Mouse (Mus musculus) lung, embryonic 15.5 days (tissue): ENCODE results near the gene Crybb3. TPM values are rescaled to one million over a fixed set of nuclear protein-coding genes. Genes with fewer than 3 reads are reported as not detected.

ENCODE experiments used
- ATAC-seq: fragments of 200-750 bp; cut with Nextera tagmentation; 2 replicates; pipeline ENCODE4 v1.8.0; 2017; ENCODE audit warnings: moderate number of reproducible peaks, borderline replicate concordance; ENCODE audit not compliant: low FRiP score, low TSS enrichment; ENCODE audit errors: extremely low read depth
- H3K27ac ChIP-seq: fragments of 300-500 bp; sonication (generic); 2 replicates; pipeline ENCODE4 v1.5.1; 2015; ENCODE audit warnings: moderate library complexity, mild to moderate bottlenecking, inconsistent platforms
- H3K27me3 ChIP-seq: fragments of 300-500 bp; sonication (generic); 2 replicates; pipeline ENCODE4 v1.6.1; 2015; ENCODE audit warnings: inconsistent platforms
- H3K36me3 ChIP-seq: fragments of 300-500 bp; sonication (generic); 2 replicates; pipeline ENCODE4 v1.6.1; 2015; ENCODE audit warnings: inconsistent platforms
- H3K4me1 ChIP-seq: fragments of 300-500 bp; sonication (generic); 2 replicates; pipeline ENCODE4 v1.6.1; 2015; ENCODE audit warnings: inconsistent platforms
- H3K4me2 ChIP-seq: fragments of 300-500 bp; sonication (generic); 2 replicates; pipeline ENCODE4 v1.6.1; 2015; ENCODE audit warnings: inconsistent platforms, mild to moderate bottlenecking, moderate library complexity
- H3K4me3 ChIP-seq: fragments of 300-500 bp; sonication (generic); 2 replicates; pipeline ENCODE4 v1.5.1; 2015; ENCODE audit warnings: mild to moderate bottlenecking, inconsistent platforms
- H3K9ac ChIP-seq: fragments of 300-500 bp; sonication (generic); 2 replicates; pipeline ENCODE4 v1.6.1; 2015; ENCODE audit warnings: inconsistent platforms
- H3K9me3 ChIP-seq: fragments of 300-500 bp; sonication (generic); 2 replicates; pipeline ENCODE4 v1.6.1; 2016; ENCODE audit warnings: inconsistent platforms
- WGBS: fragments of 180-500 bp; shearing (Covaris S2); methylation state at CpG from one replicate; pipeline ENCODE4 v1.1.7; 2015; 5-methylcytosine and 5-hydroxymethylcytosine counted together
- polyA plus RNA-seq: library from polyadenylated mRNA; unstranded; fragments of >200 nt; fragmentation: Nextera tagmentation; extraction: Ambion mirVana; gene quantifications from 2 replicates; pipeline ENCODE4 v1.2.1, GENCODE M21; 2015

The Crybb3 gene
- polyA plus RNA-seq, 1 experiment from 2014 or later: 0.57 TPM

DNA sequence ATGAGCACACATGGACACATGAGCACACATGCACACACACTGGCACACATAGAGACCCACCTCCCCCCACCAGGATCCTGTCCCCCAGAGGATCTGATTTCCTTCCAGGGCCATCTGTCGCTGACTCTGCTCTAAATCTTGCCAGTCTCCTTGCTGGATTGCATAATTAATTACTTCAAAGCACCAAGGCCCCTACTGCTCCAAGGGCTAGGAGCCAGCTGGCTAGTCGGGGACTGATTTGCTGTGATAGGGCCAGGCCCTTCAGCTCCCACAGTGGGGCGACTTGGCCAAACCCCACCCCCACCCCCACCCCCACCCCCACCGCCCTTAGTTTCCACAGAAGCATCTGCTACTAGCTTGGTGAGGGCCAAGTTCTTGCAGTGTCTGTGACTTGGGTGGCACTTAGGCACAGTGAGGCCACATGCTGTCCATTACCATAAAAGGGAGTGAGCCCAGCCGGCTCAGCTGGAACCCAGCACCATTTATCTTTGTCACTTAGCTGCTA is 39.8 kb downstream of the Crybb3 start:
- ATAC-seq: peak; percentile 89
- Histone ChIP-seq H3K9me3 (no peaks in the 10 kb centered on the region), H3K9ac (no peak overlapping the region), H3K4me2 (no peak overlapping the region), H3K27me3 (no peaks in the 10 kb centered on the region), H3K4me1 (peaks cover 29% of the 10 kb centered on the region), H3K27ac (peak overlapping the region; percentile 68), H3K4me3 (no peak overlapping the region), H3K36me3 (no peaks in the 10 kb centered on the region)
- 19% methylated on average over 5 of the region's 5 CpGs for WGBS

DNA sequence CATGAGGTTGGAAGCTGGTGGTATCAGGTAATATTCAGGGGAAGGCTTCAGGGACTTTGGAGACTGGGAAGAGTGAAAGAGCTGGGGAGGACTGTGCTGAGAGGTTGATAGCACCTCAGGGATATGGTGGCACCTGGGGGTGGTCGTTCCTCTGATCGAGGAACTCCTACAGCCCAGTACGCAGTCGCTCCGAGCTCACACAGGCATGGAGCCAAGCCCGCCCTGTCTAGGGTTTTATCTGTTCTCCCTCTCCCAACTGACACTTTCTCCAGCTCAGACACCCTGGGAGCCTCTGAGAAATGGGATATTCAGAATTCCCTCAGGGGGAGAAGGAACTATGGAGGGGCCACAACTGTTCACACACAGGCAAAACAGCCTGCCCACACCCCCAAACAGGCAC is 40.6 kb downstream of the Crybb3 start:
- H3K4me3 ChIP-seq: no peak overlapping the region
- H3K4me2 ChIP-seq: no peak overlapping the region
- 54% methylated on average over 6 of the region's 6 CpGs for WGBS
- H3K9ac ChIP-seq: no peak overlapping the region
- H3K36me3 ChIP-seq: no peaks in the 10 kb centered on the region
- H3K27ac ChIP-seq: peak overlapping the region; percentile 68
- H3K4me1 ChIP-seq: peaks cover 37% of the 10 kb centered on the region
- peak; percentile 24; the same call in 1 of the 2 replicates for ATAC-seq
- no peaks in the 10 kb centered on the region for H3K9me3 ChIP-seq
- H3K27me3 ChIP-seq: no peaks in the 10 kb centered on the region

GRCm38 (mm10) chr5:113038601-113039000 is 42.8 kb downstream of the Crybb3 start:
- no peak overlapping the region for H3K4me3 ChIP-seq
- no peaks in the 10 kb centered on the region for H3K36me3 ChIP-seq
- H3K27ac ChIP-seq: no peak overlapping the region
- no peaks in the 10 kb centered on the region for H3K9me3 ChIP-seq
- H3K4me1 ChIP-seq: peaks cover 51% of the 10 kb centered on the region
- ATAC-seq: no peak
- 86% methylated on average over 6 of the region's 6 CpGs for WGBS
- H3K9ac ChIP-seq: no peak overlapping the region
- no peaks in the 10 kb centered on the region for H3K27me3 ChIP-seq
- no peak overlapping the region for H3K4me2 ChIP-seq

DNA sequence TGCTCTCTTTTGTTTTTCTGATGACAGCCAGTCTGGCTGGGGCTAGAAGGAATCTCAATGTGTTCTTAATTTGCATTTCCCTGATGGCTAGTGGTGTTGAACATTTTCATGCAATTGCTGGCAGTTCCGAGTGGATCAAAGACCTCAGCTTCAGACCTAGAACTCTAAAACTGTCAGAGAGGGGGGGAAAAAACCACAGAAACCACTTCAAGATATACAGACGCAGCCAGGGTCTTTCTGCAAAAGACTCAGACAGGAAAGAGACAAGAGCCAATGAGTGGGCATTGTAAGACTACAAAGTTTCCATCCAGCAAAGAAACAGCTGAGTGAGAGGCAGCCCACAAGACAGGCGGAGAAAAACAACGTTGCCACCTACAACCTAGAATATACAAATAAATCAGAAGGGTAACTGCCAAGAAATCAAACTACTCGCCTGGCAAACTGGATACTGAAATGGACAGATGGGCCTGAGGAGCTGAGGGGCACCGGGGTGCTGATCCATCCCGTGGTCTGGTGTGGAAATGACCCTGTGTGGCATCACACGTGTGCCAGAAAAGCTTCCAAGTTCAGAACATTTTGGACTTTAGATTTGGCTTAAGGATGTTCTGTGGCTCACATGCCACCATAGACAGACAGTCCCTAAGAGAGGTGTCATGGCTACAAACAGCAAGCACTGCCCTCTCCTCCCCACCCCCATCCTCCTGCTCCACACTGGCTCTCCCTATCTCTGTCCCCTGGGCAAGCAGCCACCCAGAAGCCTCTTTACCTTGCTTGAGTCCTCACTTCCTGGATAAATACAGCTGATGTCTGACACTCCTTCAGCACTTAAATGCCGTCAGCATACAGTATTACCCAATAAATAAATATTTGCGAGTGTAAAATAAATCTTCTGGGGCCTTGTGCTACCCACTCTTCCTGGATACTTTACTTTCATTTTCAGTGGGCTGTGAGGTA is 46.0 kb downstream of the Crybb3 start:
- Histone ChIP-seq H3K36me3 (no peaks in the 10 kb centered on the region), H3K9me3 (no peaks in the 10 kb centered on the region), H3K4me3 (no peak overlapping the region), H3K4me1 (peaks cover 38% of the 10 kb centered on the region), H3K27me3 (no peaks in the 10 kb centered on the region), H3K27ac (peak overlapping the region; percentile 60), H3K9ac (no peak overlapping the region), H3K4me2 (peak overlapping the region; percentile 6; the same call in 1 of the 2 replicates)
- 32% methylated on average over 10 of the region's 10 CpGs for WGBS
- ATAC-seq: peak; percentile 69; the same call in 1 of the 2 replicates

DNA sequence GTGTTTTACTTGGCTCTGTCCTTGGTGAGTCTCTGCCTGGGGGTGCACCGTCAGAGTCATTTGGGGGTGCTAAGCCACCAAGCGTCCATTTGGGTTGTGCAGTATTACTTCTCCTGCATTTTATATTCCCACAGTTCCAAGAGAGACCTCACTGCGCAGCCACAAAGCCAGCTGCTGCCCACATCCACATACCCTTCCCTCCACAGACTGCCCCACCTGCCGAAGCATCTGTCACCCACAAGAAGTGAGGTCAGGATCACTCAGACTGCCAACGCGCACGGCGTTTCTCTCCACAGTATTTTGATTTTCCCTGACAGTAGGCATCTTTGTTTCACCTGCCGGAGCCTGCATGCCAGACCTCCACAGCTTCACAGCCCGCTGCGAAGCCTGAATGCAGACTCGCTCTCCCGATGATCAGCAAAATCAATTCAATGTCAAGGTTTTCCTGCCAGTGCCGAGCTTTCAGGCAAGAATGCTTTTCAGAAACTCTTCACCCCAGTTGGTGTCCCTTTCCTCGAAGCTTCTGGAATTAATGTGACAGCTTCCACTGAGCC is 50.1 kb downstream of the Crybb3 start:
- H3K27ac ChIP-seq: no peak overlapping the region
- H3K27me3 ChIP-seq: no peaks in the 10 kb centered on the region
- H3K36me3 ChIP-seq: no peaks in the 10 kb centered on the region
- H3K9ac ChIP-seq: no peak overlapping the region
- peaks cover 30% of the 10 kb centered on the region for H3K4me1 ChIP-seq
- no peaks in the 10 kb centered on the region for H3K9me3 ChIP-seq
- ATAC-seq: no peak
- no peak overlapping the region for H3K4me3 ChIP-seq
- 66% methylated on average over 15 of the region's 15 CpGs for WGBS
- no peak overlapping the region for H3K4me2 ChIP-seq

- Histone ChIP-seq H3K36me3 (no peaks in the 10 kb centered on the region), H3K9ac (no peak overlapping the region), H3K27me3 (no peaks in the 10 kb centered on the region), H3K4me2 (no peak overlapping the region), H3K4me1 (peaks cover 24% of the 10 kb centered on the region), H3K9me3 (no peaks in the 10 kb centered on the region), H3K27ac (no peak overlapping the region; the same call in 1 of the 2 replicates), H3K4me3 (no peak overlapping the region)
- 49% methylated on average over 3 of the region's 3 CpGs for WGBS
- no peak for ATAC-seq
Observed at GRCm38 (mm10) chr5:113030082-113030481, 51.3 kb downstream of the Crybb3 start.

DNA sequence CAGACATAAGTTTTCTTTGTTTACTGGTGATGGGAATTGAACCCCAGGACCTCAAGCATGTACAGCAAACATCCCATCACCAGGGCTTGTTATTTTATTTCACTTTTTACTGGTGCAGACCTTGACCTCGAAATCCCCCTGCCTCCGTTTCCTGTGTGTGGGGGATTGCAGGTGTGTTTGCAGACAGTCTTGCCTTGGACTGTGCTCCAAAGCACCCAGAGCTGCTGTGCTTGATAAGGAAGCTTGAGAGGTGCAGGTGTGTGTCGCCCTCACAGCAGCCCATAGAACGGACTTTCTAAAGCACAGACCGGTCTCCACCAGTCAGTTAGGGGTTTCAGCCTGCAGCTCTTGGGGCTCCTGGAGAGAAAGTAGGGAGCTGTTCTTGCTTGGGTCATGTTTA is 54.7 kb downstream of the Crybb3 start:
- H3K4me3 ChIP-seq: no peak overlapping the region
- H3K27me3 ChIP-seq: no peaks in the 10 kb centered on the region
- no peak for ATAC-seq
- H3K4me1 ChIP-seq: peaks cover 23% of the 10 kb centered on the region
- WGBS: 51% methylated on average over 5 of the region's 5 CpGs
- no peak overlapping the region for H3K4me2 ChIP-seq
- no peak overlapping the region for H3K9ac ChIP-seq
- H3K9me3 ChIP-seq: no peaks in the 10 kb centered on the region
- H3K36me3 ChIP-seq: no peaks in the 10 kb centered on the region
- H3K27ac ChIP-seq: no peak overlapping the region

Other genes with a start within 250 kb of the Crybb3 start
- gene Myo18b, start 185.2 kb downstream of the Crybb3 start, polyA plus RNA-seq: 0.83 and 1.3 TPM in 2 replicates
- 13.7 and 20.6 TPM in 2 replicates for gene Grk3, start 65.8 kb downstream of the Crybb3 start, polyA plus RNA-seq
- gene Crybb2, start 11.5 kb downstream of the Crybb3 start, polyA plus RNA-seq: not detected in 2 replicates
- 10.8 and 11.9 TPM in 2 replicates for gene 2900026A02Rik, start 139.7 kb upstream of the Crybb3 start, polyA plus RNA-seq
- gene Tmem211, start 145.3 kb upstream of the Crybb3 start, polyA plus RNA-seq: not detected in 2 replicates
- 4.8 and 5.4 TPM in 2 replicates for gene Sgsm1, start 229.2 kb upstream of the Crybb3 start, polyA plus RNA-seq